12 mouse cellular contexts compared by ENCODE assay signal in the genomic region with DNA sequence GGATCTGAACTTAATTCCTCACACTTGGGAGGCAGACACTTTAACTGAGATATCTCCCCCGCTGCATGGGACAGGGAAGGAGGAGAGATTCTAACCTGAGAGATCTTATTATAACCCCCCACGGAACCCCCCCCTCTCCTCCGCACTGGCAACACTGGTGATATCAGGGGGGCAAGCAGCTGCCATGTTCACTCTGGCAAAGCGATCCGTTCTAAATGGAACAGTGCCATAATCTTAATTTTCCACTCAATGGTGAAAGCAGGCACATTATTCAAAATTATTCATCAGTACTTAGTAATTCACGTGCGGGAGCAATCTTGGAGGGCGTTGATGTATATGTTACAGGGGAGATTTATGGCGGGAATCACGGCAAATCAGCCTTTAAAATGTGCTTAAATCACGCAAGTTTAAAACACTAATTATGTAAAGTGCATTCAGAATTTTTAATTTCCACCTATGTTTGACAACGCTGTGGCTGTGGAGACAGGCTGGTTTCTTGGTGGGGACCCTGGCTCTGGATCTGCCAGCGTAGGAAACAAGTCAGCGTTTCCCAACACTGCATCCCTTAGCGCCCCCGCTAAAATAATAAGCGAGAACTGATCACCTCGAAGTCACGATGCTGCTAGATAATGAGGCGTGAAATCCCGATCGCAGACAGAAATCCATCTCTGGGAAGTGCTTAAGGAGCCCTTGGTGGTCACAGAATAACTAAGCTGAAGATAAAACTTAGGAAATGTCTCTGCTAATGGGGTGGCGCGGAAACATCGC.
DNase-seq lines count a peak whose midpoint lies in the region; ATAC-seq and TF ChIP-seq lines count a peak whose summit lies in the region.
"Had no signal": no experiment of that assay in that cellular context is flagged by ENCODE, and none has a peak within 500 bp of the region (broad histone marks: within the 10 kb centered on the region; RNA-seq: fewer than 3 reads in every experiment).

No protein-coding gene starts in this region.

- H3K27me3 ChIP-seq in heart, embryonic 13.5 days (replicated peaks): no peaks in the 10 kb centered on the region
- no peaks in the 10 kb centered on the region for H3K27me3 ChIP-seq in midbrain, embryonic 13.5 days
- no peaks in the 10 kb centered on the region for H3K27me3 ChIP-seq in midbrain, embryonic 11.5 days (ENCODE audit: control insufficient read depth, insufficient read depth, low read length)
- H3K27me3 ChIP-seq in hindbrain, embryonic 16.5 days (replicated peaks; ENCODE audit: control insufficient read depth, insufficient read depth, low read length): no peaks in the 10 kb centered on the region
- H3K27me3 ChIP-seq: embryonic facial prominence, embryonic 13.5 days; intestine, embryonic 15.5 days had no signal

- no peak for TF ChIP-seq CTCF in gastrocnemius, adult 2 months (IDR thresholded peaks at IDR 0.05)

- peak overlapping the region; percentile 26; the same call in 1 of the 2 replicates for H3K4me2 ChIP-seq in heart, embryonic 13.5 days
- H3K4me2 ChIP-seq in midbrain, embryonic 13.5 days (replicated peaks): peak overlapping the region; percentile 29
- H3K4me2 ChIP-seq in midbrain, embryonic 11.5 days: no peak overlapping the region
- peak overlapping the region; percentile 34 for H3K4me2 ChIP-seq in hindbrain, embryonic 16.5 days (ENCODE audit: low read length)
- H3K4me2 ChIP-seq: embryonic facial prominence, embryonic 13.5 days; intestine, embryonic 15.5 days had no signal

- 55% methylated on average over 25 of the region's 25 CpGs for WGBS in heart, embryonic 13.5 days
- 52% methylated on average over 25 of the region's 25 CpGs for WGBS in midbrain, embryonic 13.5 days
- WGBS in midbrain, embryonic 11.5 days: 76% methylated on average over 25 of the region's 25 CpGs
- 32% methylated on average over 25 of the region's 25 CpGs for WGBS in hindbrain, embryonic 16.5 days

- no peak overlapping the region for H3K4me3 ChIP-seq in heart, embryonic 13.5 days
- H3K4me3 ChIP-seq in midbrain, embryonic 13.5 days (replicated peaks): no peak overlapping the region
- H3K4me3 ChIP-seq in midbrain, embryonic 11.5 days (ENCODE audit: low read depth, low read length): no peak overlapping the region
- H3K4me3 ChIP-seq in hindbrain, embryonic 16.5 days (ENCODE audit: low read length): no peak overlapping the region
- no peak overlapping the region for H3K4me3 ChIP-seq in gastrocnemius, adult 2 months
- H3K4me3 ChIP-seq: embryonic facial prominence, embryonic 13.5 days; intestine, embryonic 15.5 days; left cerebral cortex, adult 2 months had no signal

- peaks cover 25% of the 10 kb centered on the region for H3K4me1 ChIP-seq in heart, embryonic 13.5 days
- peaks cover 15% of the 10 kb centered on the region for H3K4me1 ChIP-seq in midbrain, embryonic 13.5 days (replicated peaks)
- no peaks in the 10 kb centered on the region; the same call in 1 of the 2 replicates for H3K4me1 ChIP-seq in midbrain, embryonic 11.5 days (ENCODE audit: control insufficient read depth, insufficient read depth, low read length)
- peaks cover 6% of the 10 kb centered on the region for H3K4me1 ChIP-seq in hindbrain, embryonic 16.5 days (ENCODE audit: control insufficient read depth, insufficient read depth, low read depth, low read length)
- H3K4me1 ChIP-seq: embryonic facial prominence, embryonic 13.5 days; intestine, embryonic 15.5 days had no signal

- H3K27ac ChIP-seq in heart, embryonic 13.5 days (replicated peaks): peak overlapping the region; percentile 66
- H3K27ac ChIP-seq in midbrain, embryonic 13.5 days: 0 out of 2 replicates have a peak overlapping the region, but pooled peaks have one; percentile 25
- no peak overlapping the region for H3K27ac ChIP-seq in midbrain, embryonic 11.5 days (ENCODE audit: low read depth, low read length)
- no peak overlapping the region for H3K27ac ChIP-seq in hindbrain, embryonic 16.5 days (ENCODE audit: low read depth, low read length)
- H3K27ac ChIP-seq in gastrocnemius, adult 2 months: no peak overlapping the region
- H3K27ac ChIP-seq: embryonic facial prominence, embryonic 13.5 days; intestine, embryonic 15.5 days; left cerebral cortex, adult 2 months had no signal

- DNase-seq in heart, postnatal 36 days: no peak
- DNase-seq in midbrain, embryonic 11.5 days (ENCODE audit: low spot score, missing footprints): no peak
- DNase-seq in layer of hippocampus, postnatal 25 days (ENCODE audit: extremely low spot score in 1 of 2, low spot score in 1 of 2): no peak
- DNase-seq in gastrocnemius, adult 2 months: no peak
- DNase-seq: cerebellum, adult 9-11 months; lung, postnatal 10 days had no signal

- H3K9me3 ChIP-seq in heart, embryonic 13.5 days: no peaks in the 10 kb centered on the region
- no peaks in the 10 kb centered on the region for H3K9me3 ChIP-seq in midbrain, embryonic 13.5 days
- H3K9me3 ChIP-seq in midbrain, embryonic 11.5 days (ENCODE audit: control insufficient read depth, low read length): no peaks in the 10 kb centered on the region
- H3K9me3 ChIP-seq in hindbrain, embryonic 16.5 days (ENCODE audit: control insufficient read depth, low read length): no peaks in the 10 kb centered on the region
- H3K9me3 ChIP-seq: embryonic facial prominence, embryonic 13.5 days; intestine, embryonic 15.5 days had no signal

- no peaks in the 10 kb centered on the region for H3K36me3 ChIP-seq in heart, embryonic 13.5 days
- H3K36me3 ChIP-seq in midbrain, embryonic 13.5 days: no peaks in the 10 kb centered on the region
- no peaks in the 10 kb centered on the region for H3K36me3 ChIP-seq in midbrain, embryonic 11.5 days (ENCODE audit: control insufficient read depth, insufficient read depth, low read length)
- H3K36me3 ChIP-seq in hindbrain, embryonic 16.5 days (ENCODE audit: control insufficient read depth, insufficient read depth, low read length): no peaks in the 10 kb centered on the region
- H3K36me3 ChIP-seq: embryonic facial prominence, embryonic 13.5 days; intestine, embryonic 15.5 days had no signal

- no peak for ATAC-seq in heart, embryonic 13.5 days (ENCODE audit: extremely low read depth, insufficient number of reproducible peaks, low FRiP score, low TSS enrichment)
- 0 out of 2 replicates have a peak, but pooled peaks have one; percentile 43 for ATAC-seq in midbrain, embryonic 13.5 days
- ATAC-seq in midbrain, embryonic 11.5 days (ENCODE audit: low FRiP score): no peak
- ATAC-seq in hindbrain, embryonic 16.5 days: peak; percentile 52; the same call in 1 of the 2 replicates
- ATAC-seq: intestine, embryonic 15.5 days had no signal

- H3K9ac ChIP-seq in heart, embryonic 13.5 days: 0 out of 2 replicates have a peak overlapping the region, but pooled peaks have one; percentile 50
- H3K9ac ChIP-seq in midbrain, embryonic 13.5 days (replicated peaks): 0 out of 2 replicates have a peak overlapping the region, but pooled peaks have one; percentile 28
- no peak overlapping the region for H3K9ac ChIP-seq in midbrain, embryonic 11.5 days (ENCODE audit: low read length)
- no peak overlapping the region for H3K9ac ChIP-seq in hindbrain, embryonic 16.5 days (ENCODE audit: low read depth, low read length)
- H3K9ac ChIP-seq: embryonic facial prominence, embryonic 13.5 days; intestine, embryonic 15.5 days had no signal

- intact Hi-C loops in heart, postnatal 36 days (cut with DNase I): no loop called here
- intact Hi-C loops in gastrocnemius, adult 2 months (cut with DNase I): no loop called here

Comparison
In these comparisons a context has a peak if more than half of its experiments do, and no peak if none do; other contexts are left out.
1. ATAC-seq: peak in midbrain, embryonic 13.5 days (single experiment) and hindbrain, embryonic 16.5 days (single experiment); none in heart, embryonic 13.5 days (single experiment) and midbrain, embryonic 11.5 days (single experiment).
2. H3K27ac ChIP-seq: peak in heart, embryonic 13.5 days (single experiment) and midbrain, embryonic 13.5 days (single experiment); none in midbrain, embryonic 11.5 days (single experiment), hindbrain, embryonic 16.5 days (single experiment) and gastrocnemius, adult 2 months (single experiment).
3. H3K9ac ChIP-seq: peak in heart, embryonic 13.5 days (single experiment) and midbrain, embryonic 13.5 days (single experiment); none in midbrain, embryonic 11.5 days (single experiment) and hindbrain, embryonic 16.5 days (single experiment).